Mouse (Mus musculus) testis, postnatal 10 days (tissue): Measurements from ENCODE around the gene Inafm2.

Experiments used
- DNase-seq: peaks from one replicate; pipeline ENCODE4 v3.0.0; 2021; ENCODE audit warnings: low spot score

The Inafm2 gene

GRCm38 (mm10) chr2:118756103-118756502 is 10.5 kb downstream of the Inafm2 start:
- no peak for DNase-seq

- peak; percentile 61 for DNase-seq
Measured at GRCm38 (mm10) chr2:118759828-118760227, 14.3 kb downstream of the Inafm2 start.

GRCm38 (mm10) chr2:118760311-118761025 is 14.9 kb downstream of the Inafm2 start:
- no peak for DNase-seq

GRCm38 (mm10) chr2:118761358-118761757 is 15.8 kb downstream of the Inafm2 start:
- no peak for DNase-seq

- DNase-seq, result peak; percentile 90
Measured at GRCm38 (mm10) chr2:118761906-118762783, 16.6 kb downstream of the Inafm2 start, which contains the start of gene Ccdc9b. Gene Ccdc9b (minus strand): TSS chr2:118762661.

GRCm38 (mm10) chr2:118762784-118763148 is 17.2 kb downstream of the Inafm2 start:
- DNase-seq, result no peak

- no peak for DNase-seq
Measured at GRCm38 (mm10) chr2:118763469-118763868, 17.9 kb downstream of the Inafm2 start.

- peak; percentile 69 for DNase-seq
Measured at GRCm38 (mm10) chr2:118764094-118764831, 18.7 kb downstream of the Inafm2 start.

GRCm38 (mm10) chr2:118764875-118765274 is 19.3 kb downstream of the Inafm2 start:
- no peak for DNase-seq

- no peak for DNase-seq
Measured at GRCm38 (mm10) chr2:118766041-118767033, 20.8 kb downstream of the Inafm2 start.

GRCm38 (mm10) chr2:118772158-118772874 is 26.8 kb downstream of the Inafm2 start, which contains the start of gene Phgr1:
Gene Phgr1 (plus strand): TSS chr2:118772769.
- DNase-seq, result no peak

GRCm38 (mm10) chr2:118774536-118774935 is 29.0 kb downstream of the Inafm2 start:
- DNase-seq, result no peak

- DNase-seq, result no peak
Measured at GRCm38 (mm10) chr2:118775396-118775795, 29.8 kb downstream of the Inafm2 start.

GRCm38 (mm10) chr2:118775846-118776245 is 30.3 kb downstream of the Inafm2 start:
- DNase-seq, result no peak

- DNase-seq, result no peak
Measured at GRCm38 (mm10) chr2:118776295-118776694, 30.7 kb downstream of the Inafm2 start.

- DNase-seq, result no peak
Measured at GRCm38 (mm10) chr2:118778418-118778817, 32.9 kb downstream of the Inafm2 start.

GRCm38 (mm10) chr2:118779065-118779464 is 33.5 kb downstream of the Inafm2 start:
- DNase-seq, result no peak

GRCm38 (mm10) chr2:118779504-118780480 is 34.2 kb downstream of the Inafm2 start, which contains the start of gene Disp2:
Gene Disp2 (plus strand): TSS chr2:118779719.
- DNase-seq, result peak; percentile 96

GRCm38 (mm10) chr2:118781115-118781514 is 35.6 kb downstream of the Inafm2 start:
- no peak for DNase-seq
